Mouse (Mus musculus) heart, embryonic 10.5 days (tissue): ENCODE data around the gene Ctdsp2. TPM values are rescaled to one million over a fixed set of nuclear protein-coding genes. Genes with fewer than 3 reads are reported as not detected.

Experiments used
- DNase-seq: peaks from one replicate; pipeline ENCODE4 v3.0.0-alpha.2; 2017; ENCODE audit warnings: low spot score
- H3K27ac ChIP-seq: fragments of 300-500 bp; sonication (generic); 2 replicates; pipeline ENCODE4 v1.5.1; 2016; ENCODE audit warnings: mild to moderate bottlenecking
- H3K27me3 ChIP-seq: fragments of 300-500 bp; sonication (generic); 2 replicates; pipeline ENCODE4 v1.6.1; 2016; ENCODE audit warnings: mild to moderate bottlenecking; ENCODE audit not compliant: poor library complexity, insufficient read depth, severe bottlenecking
- H3K36me3 ChIP-seq: fragments of 300-500 bp; sonication (generic); 2 replicates; pipeline ENCODE4 v1.6.1; 2016; ENCODE audit warnings: mild to moderate bottlenecking, moderate library complexity
- H3K4me1 ChIP-seq: fragments of 300-500 bp; sonication (generic); 2 replicates; pipeline ENCODE4 v1.6.1; 2016; ENCODE audit warnings: mild to moderate bottlenecking
- H3K4me3 ChIP-seq: fragments of 300-500 bp; sonication (generic); 2 replicates; pipeline ENCODE4 v1.5.1; 2016; ENCODE audit warnings: mild to moderate bottlenecking, moderate library complexity
- H3K9me3 ChIP-seq: fragments of 300-500 bp; sonication (generic); 2 replicates; pipeline ENCODE4 v1.6.1; 2016; ENCODE audit warnings: mild to moderate bottlenecking, moderate library complexity
- WGBS: fragments of 180-500 bp; shearing (Covaris S2); methylation state at CpG from one replicate; pipeline ENCODE4 v1.1.7; 2016; 5-methylcytosine and 5-hydroxymethylcytosine counted together
- polyA plus RNA-seq: library from polyadenylated mRNA; unstranded; fragments of >200 nt; fragmentation: Nextera tagmentation; extraction: Ambion mirVana; gene quantifications from 2 replicates; pipeline ENCODE4 v1.2.1, GENCODE M21; 2016

Gene Ctdsp2
- polyA plus RNA-seq, 1 experiment from 2014 or later = 46.2 TPM

GRCm38 (mm10) chr10:126972988-126973387 lies 5.5 kb upstream of the Ctdsp2 start:
- no peaks in the 10 kb centered on the region for H3K36me3 ChIP-seq
- H3K27ac ChIP-seq = peak overlapping the region; percentile 91
- H3K27me3 ChIP-seq = no peaks in the 10 kb centered on the region
- peaks cover 36% of the 10 kb centered on the region for H3K4me1 ChIP-seq
- WGBS = 25% methylated on average over 7 of the region's 7 CpGs
- H3K4me3 ChIP-seq = no peak overlapping the region
- no peak for DNase-seq
- H3K9me3 ChIP-seq = no peaks in the 10 kb centered on the region

DNA sequence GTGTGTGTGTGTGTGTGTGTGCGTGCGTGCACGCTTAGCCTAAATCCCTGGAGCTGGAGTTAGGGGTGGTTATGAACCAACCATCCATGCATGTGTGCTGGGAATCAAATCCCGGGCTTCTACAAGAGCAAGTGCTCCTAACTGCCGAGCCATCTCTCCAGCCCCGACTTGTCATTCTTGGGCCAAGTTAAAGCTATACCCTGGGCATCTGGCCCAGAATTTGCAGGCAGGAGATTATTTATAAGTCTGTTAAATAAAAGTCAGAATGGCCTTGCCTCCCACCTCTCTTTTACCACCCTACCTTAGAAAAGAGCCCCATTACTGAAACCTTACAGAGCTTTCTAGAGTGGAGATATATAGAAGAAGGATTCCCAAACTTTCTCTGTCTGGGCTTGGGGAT lies 2.8 kb upstream of the Ctdsp2 start:
- Histone ChIP-seq H3K27me3 (no peaks in the 10 kb centered on the region), H3K4me1 (peaks cover 41% of the 10 kb centered on the region), H3K36me3 (no peaks in the 10 kb centered on the region), H3K4me3 (no peak overlapping the region), H3K27ac (no peak overlapping the region), H3K9me3 (no peaks in the 10 kb centered on the region)
- DNase-seq = no peak
- WGBS = 84% methylated on average over 6 of the region's 6 CpGs

DNA sequence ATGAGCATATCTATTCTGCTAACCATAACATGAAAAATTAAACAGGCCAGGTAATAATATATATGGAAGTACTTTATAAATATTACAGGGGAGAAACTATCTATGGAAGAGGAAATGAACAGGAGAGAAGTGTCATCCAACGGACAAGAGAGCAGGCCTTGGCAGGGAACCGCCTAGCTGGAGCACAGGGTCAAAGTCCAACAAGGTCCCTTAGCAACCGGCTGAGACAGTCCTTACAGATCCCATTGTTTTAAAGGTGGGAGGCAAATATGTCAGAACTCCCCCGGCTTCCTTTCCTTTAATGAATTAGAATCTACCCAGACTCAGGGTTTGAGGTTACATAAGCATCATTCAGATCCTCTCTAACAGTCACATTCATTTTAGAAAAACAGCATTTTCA lies 1.4 kb upstream of the Ctdsp2 start:
- 60% methylated on average over 4 of the region's 4 CpGs for WGBS
- Histone ChIP-seq H3K4me1 (peaks cover 41% of the 10 kb centered on the region), H3K4me3 (no peak overlapping the region), H3K27ac (no peak overlapping the region), H3K27me3 (no peaks in the 10 kb centered on the region), H3K36me3 (no peaks in the 10 kb centered on the region), H3K9me3 (no peaks in the 10 kb centered on the region)
- DNase-seq = no peak

- H3K27ac ChIP-seq = peak overlapping the region; percentile 99
- no peaks in the 10 kb centered on the region for H3K36me3 ChIP-seq
- H3K4me3 ChIP-seq = peak overlapping the region; percentile 99
- WGBS = under 1% methylated on average over 59 of the region's 62 CpGs
- DNase-seq = no peak
- no peaks in the 10 kb centered on the region for H3K27me3 ChIP-seq
- no peaks in the 10 kb centered on the region for H3K9me3 ChIP-seq
- peaks cover 47% of the 10 kb centered on the region for H3K4me1 ChIP-seq
Observed at GRCm38 (mm10) chr10:126979121-126979635, 661 bp downstream of the Ctdsp2 start.

DNA sequence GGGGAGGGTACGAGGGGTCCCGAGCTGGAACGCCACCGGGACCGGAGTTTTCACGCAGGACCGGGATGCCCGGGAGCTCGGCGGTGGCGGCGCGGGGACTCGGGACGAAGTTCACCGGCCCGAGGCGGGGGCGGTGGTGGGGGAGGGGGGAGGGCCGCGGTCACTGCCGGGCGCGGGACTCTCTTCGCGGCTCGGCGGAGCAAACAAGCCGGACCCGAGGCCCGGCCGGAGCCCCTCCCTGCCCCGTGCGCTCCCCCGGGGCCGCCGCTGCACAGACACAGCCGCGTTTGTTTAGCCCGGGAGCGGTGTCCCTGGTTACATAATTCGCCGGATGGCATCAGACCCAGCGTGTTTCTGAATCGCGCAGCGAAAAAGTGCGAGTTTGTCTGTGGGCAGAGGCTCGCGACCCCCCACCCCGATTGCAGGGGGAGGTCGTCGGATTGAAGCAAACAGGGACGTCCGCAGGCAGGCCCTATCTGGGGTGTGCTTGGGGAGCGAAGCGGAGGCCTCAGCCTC lies 1.2 kb downstream of the Ctdsp2 start:
- H3K4me1 ChIP-seq = peaks cover 52% of the 10 kb centered on the region
- under 1% methylated on average over 56 of the region's 57 CpGs for WGBS
- H3K9me3 ChIP-seq = no peaks in the 10 kb centered on the region
- DNase-seq = no peak
- H3K27me3 ChIP-seq = no peaks in the 10 kb centered on the region
- peak overlapping the region; percentile 99 for H3K27ac ChIP-seq
- peak overlapping the region; percentile 99 for H3K4me3 ChIP-seq
- no peaks in the 10 kb centered on the region for H3K36me3 ChIP-seq

DNA sequence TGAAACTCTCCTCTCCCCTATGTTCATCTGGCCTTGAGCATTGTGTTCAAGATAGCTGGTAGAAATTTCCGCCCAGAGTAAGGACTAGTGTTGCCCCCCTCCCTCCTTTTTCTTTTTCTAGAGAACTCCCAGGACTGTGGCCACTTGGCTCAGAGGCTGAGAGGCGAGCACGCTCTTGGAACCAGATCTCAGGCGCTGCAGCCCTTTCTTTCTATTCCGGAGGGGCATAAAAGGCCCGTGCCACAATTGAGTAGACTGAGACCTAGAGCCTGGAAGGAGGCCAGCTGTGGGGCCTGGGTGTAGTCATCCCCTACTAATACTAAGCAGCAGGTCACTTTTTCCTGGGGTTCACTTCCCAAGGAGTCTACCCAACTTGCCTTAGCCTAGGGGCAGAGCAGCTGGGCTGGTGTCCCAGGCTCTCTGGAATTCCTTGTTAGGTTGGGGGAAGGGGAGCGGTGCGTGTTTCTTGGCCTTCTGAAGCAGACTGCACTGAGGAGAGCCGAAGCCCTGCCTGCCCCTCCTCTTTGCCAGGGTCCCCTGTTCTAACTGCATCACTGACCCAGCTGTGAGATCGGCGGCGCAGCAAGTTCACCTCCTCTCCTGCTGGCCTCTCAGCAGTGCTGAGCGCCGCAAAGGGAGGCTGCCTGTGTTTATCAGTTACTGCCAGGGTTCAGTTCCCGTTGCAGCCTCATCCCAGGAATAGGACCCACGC lies 1.9 kb downstream of the Ctdsp2 start:
- H3K4me1 ChIP-seq = peaks cover 59% of the 10 kb centered on the region
- DNase-seq = no peak
- no peaks in the 10 kb centered on the region for H3K9me3 ChIP-seq
- WGBS = under 1% methylated on average over 16 of the region's 16 CpGs
- peak overlapping the region; percentile 99 for H3K4me3 ChIP-seq
- H3K27me3 ChIP-seq = no peaks in the 10 kb centered on the region
- H3K27ac ChIP-seq = peak overlapping the region; percentile 99
- H3K36me3 ChIP-seq = peaks cover 3% of the 10 kb centered on the region; the same call in 1 of the 2 replicates

- H3K4me3 ChIP-seq = peak overlapping the region; percentile 99
- WGBS = 10% methylated on average over 11 of the region's 11 CpGs
- H3K27me3 ChIP-seq = no peaks in the 10 kb centered on the region
- H3K27ac ChIP-seq = peak overlapping the region; percentile 99
- DNase-seq = no peak
- H3K9me3 ChIP-seq = no peaks in the 10 kb centered on the region
- peaks cover 65% of the 10 kb centered on the region for H3K4me1 ChIP-seq
- H3K36me3 ChIP-seq = peaks cover 3% of the 10 kb centered on the region; the same call in 1 of the 2 replicates
Observed at GRCm38 (mm10) chr10:126980933-126981530, 2.5 kb downstream of the Ctdsp2 start.

DNA sequence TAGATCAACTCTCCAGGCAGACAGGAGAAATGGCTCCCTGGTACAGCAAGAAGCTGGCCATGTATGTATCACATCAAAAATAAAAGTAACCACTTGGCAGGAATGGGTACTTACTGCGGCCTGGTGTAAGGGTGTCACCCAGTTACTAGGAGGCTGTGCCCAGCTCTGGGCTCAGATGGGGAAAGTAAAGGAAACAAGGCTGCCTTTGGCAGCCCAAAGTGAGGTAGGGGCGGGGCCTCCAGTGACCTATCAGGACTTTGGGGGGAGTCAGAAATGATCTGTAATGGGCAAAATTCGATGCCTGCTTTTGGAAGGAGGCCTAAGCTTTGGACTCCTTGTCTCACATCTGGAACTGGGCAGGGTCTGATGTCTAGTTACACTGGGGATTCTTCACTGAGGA lies 3.2 kb downstream of the Ctdsp2 start:
- Histone ChIP-seq H3K27ac (peak overlapping the region; percentile 78; the same call in 1 of the 2 replicates), H3K27me3 (no peaks in the 10 kb centered on the region), H3K4me3 (peak overlapping the region; percentile 99), H3K4me1 (peaks cover 72% of the 10 kb centered on the region), H3K36me3 (peaks cover 3% of the 10 kb centered on the region; the same call in 1 of the 2 replicates), H3K9me3 (no peaks in the 10 kb centered on the region)
- DNase-seq = no peak
- 49% methylated on average over 3 of the region's 3 CpGs for WGBS

GRCm38 (mm10) chr10:126983193-126983725 lies 4.7 kb downstream of the Ctdsp2 start:
- peaks cover 80% of the 10 kb centered on the region for H3K4me1 ChIP-seq
- WGBS = 37% methylated on average over 14 of the region's 14 CpGs
- DNase-seq = no peak
- H3K4me3 ChIP-seq = peak overlapping the region; percentile 99
- H3K27ac ChIP-seq = peak overlapping the region; percentile 78
- no peaks in the 10 kb centered on the region for H3K27me3 ChIP-seq
- no peaks in the 10 kb centered on the region for H3K9me3 ChIP-seq
- H3K36me3 ChIP-seq = peaks cover 3% of the 10 kb centered on the region; the same call in 1 of the 2 replicates

GRCm38 (mm10) chr10:126984189-126985004 lies 5.9 kb downstream of the Ctdsp2 start:
- peaks cover 3% of the 10 kb centered on the region; the same call in 1 of the 2 replicates for H3K36me3 ChIP-seq
- WGBS = 38% methylated on average over 5 of the region's 5 CpGs
- no peaks in the 10 kb centered on the region for H3K27me3 ChIP-seq
- H3K4me1 ChIP-seq = peaks cover 91% of the 10 kb centered on the region
- H3K9me3 ChIP-seq = no peaks in the 10 kb centered on the region
- H3K27ac ChIP-seq = peak overlapping the region; percentile 78
- DNase-seq = no peak
- peak overlapping the region; percentile 99; the same call in 1 of the 2 replicates for H3K4me3 ChIP-seq

DNA sequence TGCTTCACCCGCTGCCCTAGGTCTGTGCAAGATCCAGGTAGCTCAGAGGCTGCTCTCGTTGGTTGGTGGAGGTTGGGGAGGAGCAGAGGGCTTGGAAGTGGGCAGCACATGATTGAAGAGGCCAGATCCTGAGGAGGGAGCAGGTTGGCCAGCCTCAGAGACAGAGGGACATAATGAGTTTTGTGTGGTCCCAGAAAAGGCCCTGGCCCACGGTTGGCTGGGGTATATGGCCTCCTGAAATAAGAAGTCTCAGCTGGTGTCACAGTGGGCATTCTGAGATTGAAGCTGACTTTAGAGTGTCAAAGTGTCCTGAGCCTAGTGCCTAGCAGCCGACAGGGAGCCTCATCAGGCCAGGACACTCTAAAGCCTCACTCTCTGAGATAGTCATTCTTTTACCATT lies 6.6 kb downstream of the Ctdsp2 start:
- 83% methylated on average over 4 of the region's 4 CpGs for WGBS
- H3K4me3 ChIP-seq = no peak overlapping the region; the same call in 1 of the 2 replicates
- no peak for DNase-seq
- H3K27me3 ChIP-seq = no peaks in the 10 kb centered on the region
- H3K4me1 ChIP-seq = peaks cover 95% of the 10 kb centered on the region
- H3K36me3 ChIP-seq = peaks cover 3% of the 10 kb centered on the region; the same call in 1 of the 2 replicates
- no peaks in the 10 kb centered on the region for H3K9me3 ChIP-seq
- peak overlapping the region; percentile 78 for H3K27ac ChIP-seq

GRCm38 (mm10) chr10:126985579-126985978 lies 7.1 kb downstream of the Ctdsp2 start:
- WGBS = 88% methylated on average over 9 of the region's 9 CpGs
- H3K27me3 ChIP-seq = no peaks in the 10 kb centered on the region
- H3K36me3 ChIP-seq = peaks cover 3% of the 10 kb centered on the region; the same call in 1 of the 2 replicates
- no peak overlapping the region for H3K27ac ChIP-seq
- H3K9me3 ChIP-seq = no peaks in the 10 kb centered on the region
- peaks cover 96% of the 10 kb centered on the region for H3K4me1 ChIP-seq
- no peak overlapping the region for H3K4me3 ChIP-seq
- no peak for DNase-seq
